Mouse (Mus musculus) embryonic fibroblast, embryonic 13.5 days (primary cell): ENCODE data around the gene Chit1.

Experiments
- CTCF ChIP-seq: IDR thresholded peaks from 2 replicates; pipeline ENCODE4 v1.5.1; 2011; ENCODE audit warnings: mild to moderate bottlenecking, control low read depth, low read length, moderate library complexity, borderline replicate concordance; ENCODE audit not compliant: insufficient read depth
- POLR2A ChIP-seq: IDR thresholded peaks from 2 replicates; pipeline ENCODE4 v1.6.1; 2011; ENCODE audit warnings: low read depth, mild to moderate bottlenecking, control low read depth, low read length, moderate library complexity

DNA sequence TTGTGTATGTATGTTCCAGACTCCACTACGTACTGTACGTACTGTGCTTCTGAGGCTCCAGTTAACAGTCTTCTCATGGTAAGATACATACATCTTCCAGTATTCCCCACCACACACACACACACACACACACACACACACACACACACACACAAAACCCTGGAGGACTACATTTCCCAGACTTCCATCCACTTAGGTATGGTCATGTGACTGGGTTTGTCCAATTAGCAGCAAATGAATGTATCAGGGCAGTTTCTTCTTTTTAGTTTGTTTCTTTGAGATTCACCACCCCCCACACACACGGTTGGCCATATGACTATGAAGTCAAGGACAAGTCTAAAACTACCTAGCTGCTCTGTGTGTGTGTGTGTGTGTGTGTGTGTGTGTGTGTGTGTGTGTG, 1.0 kb upstream of the Chit1 start:
- TF ChIP-seq POLR2A (no peak), CTCF (no peak)
